Mouse (Mus musculus): ENCODE measurements at regions not wholly inside any gene's neighbourhood (a gene's known extent, or its start where the extent isn't known, plus 50 kb on each side); places are given as distances from the start of the nearest gene placed in this dataset.

- no peak for TF ChIP-seq POLR2A (IDR thresholded peaks at IDR 0.05; ENCODE audit: borderline replicate concordance, insufficient read depth, low read length)
- no peak for TF ChIP-seq CTCF (IDR thresholded peaks at IDR 0.05; ENCODE audit: borderline replicate concordance, insufficient read depth, low read depth, low read length)
Measured at GRCm38 (mm10) chr6:102833151-102833550, 260.2 kb upstream of the Cntn3 start.

All from cerebellum, adult 2 months (tissue).